Mouse (Mus musculus) heart, postnatal 14 days (tissue): ENCODE data around the gene Orc5. TPM values are rescaled to one million over a fixed set of nuclear protein-coding genes. Genes with fewer than 3 reads are reported as not detected.
A peak's percentile ranks its signal among the peaks of the same experiment; 100 is the strongest.
"Not testable (repeated sequence)": the region's sequence is repeated elsewhere in the genome, so short reads cannot be mapped to it uniquely, and the experiment has no call there.

ENCODE experiments used
- DNase-seq, 2 experiments: peaks; one replicate each; pipeline ENCODE4 v3.0.0; 2021 to 2022
- intact Hi-C: fragments of 180-260 bp; cut with DNase I; formaldehyde crosslinking; loops from one replicate; pipeline ENCODE4 v1.15.1; 2025
- total RNA-seq, 2 experiments: library from RNA; stranded (reverse); gene quantifications; 2 replicates each; pipeline ENCODE4 v1.2.3; 2021

Gene Orc5
- total RNA-seq, 2 experiments from 2014 or later = 7.8 to 8.0 TPM

GRCm38 (mm10) chr5:22538996-22539600 lies 11.1 kb downstream of the Orc5 start:
- intact Hi-C loops = no loop called here

GRCm38 (mm10) chr5:22536695-22537094 lies 13.5 kb downstream of the Orc5 start:
- intact Hi-C loops = no loop called here
- DNase-seq = no peak

More at GRCm38 (mm10) chr5:22538996-22539600, 11.1 kb downstream of the Orc5 start:
- DNase-seq = no peak

- intact Hi-C loops = no loop called here
- no peak for DNase-seq
Observed at GRCm38 (mm10) chr5:22532571-22532970, 17.7 kb downstream of the Orc5 start.

GRCm38 (mm10) chr5:22522612-22523011 lies 27.6 kb downstream of the Orc5 start:
- intact Hi-C loops = no loop called here

GRCm38 (mm10) chr5:22519708-22520107 lies 30.5 kb downstream of the Orc5 start:
- DNase-seq = no peak
- intact Hi-C loops = loop anchor here (5.0 kb wide), 1 partner anchor 587 kb away; no protein-coding TSS in a partner anchor

More at GRCm38 (mm10) chr5:22522612-22523011, 27.6 kb downstream of the Orc5 start:
- no peak for DNase-seq

GRCm38 (mm10) chr5:22515745-22516144 lies 34.5 kb downstream of the Orc5 start:
- not testable (repeated sequence) for DNase-seq
- intact Hi-C loops = loop anchor here (5.0 kb wide), 1 partner anchor 583 kb away; no protein-coding TSS in a partner anchor

- intact Hi-C loops = loop anchor here (5.0 kb wide), 1 partner anchor 527 kb away; no protein-coding TSS in a partner anchor
Observed at GRCm38 (mm10) chr5:22514231-22514630, 36.0 kb downstream of the Orc5 start.

GRCm38 (mm10) chr5:22512579-22512978 lies 37.6 kb downstream of the Orc5 start:
- not testable (repeated sequence) for DNase-seq
- intact Hi-C loops = loop anchor here (5.0 kb wide), 1 partner anchor 525 kb away; no protein-coding TSS in a partner anchor

More at GRCm38 (mm10) chr5:22514231-22514630, 36.0 kb downstream of the Orc5 start:
- DNase-seq = not testable (repeated sequence)

- no peak for DNase-seq
- intact Hi-C loops = loop anchor here (5.0 kb wide), 1 partner anchor 525 kb away; no protein-coding TSS in a partner anchor
Observed at GRCm38 (mm10) chr5:22511824-22512223, 38.4 kb downstream of the Orc5 start.

- intact Hi-C loops = no loop called here
- no peak for DNase-seq
Observed at GRCm38 (mm10) chr5:22508560-22508959, 41.7 kb downstream of the Orc5 start.

GRCm38 (mm10) chr5:22499437-22499836 lies 50.8 kb downstream of the Orc5 start:
- intact Hi-C loops = no loop called here
- DNase-seq = no peak

GRCm38 (mm10) chr5:22491088-22491487 lies 59.1 kb downstream of the Orc5 start:
- intact Hi-C loops = no loop called here
- no peak for DNase-seq

- intact Hi-C loops = no loop called here
- DNase-seq = peak in 1 of 2 experiments; percentile 8
Observed at GRCm38 (mm10) chr5:22489091-22489490, 61.1 kb downstream of the Orc5 start.

GRCm38 (mm10) chr5:22486601-22487206 lies 63.5 kb downstream of the Orc5 start:
- intact Hi-C loops = no loop called here
- DNase-seq = no peak

GRCm38 (mm10) chr5:22485764-22486163 lies 64.5 kb downstream of the Orc5 start:
- no peak for DNase-seq
- intact Hi-C loops = no loop called here

GRCm38 (mm10) chr5:22482567-22482966 lies 67.7 kb downstream of the Orc5 start:
- intact Hi-C loops = no loop called here
- DNase-seq = no peak

- DNase-seq, intact Hi-C loops: not testable (repeated sequence)
Observed at GRCm38 (mm10) chr5:22472445-22472844, 77.8 kb downstream of the Orc5 start.

- intact Hi-C loops = no loop called here
- no peak for DNase-seq
Observed at GRCm38 (mm10) chr5:22471243-22471642, 79.0 kb downstream of the Orc5 start.

- DNase-seq = no peak
- intact Hi-C loops = no loop called here
Observed at GRCm38 (mm10) chr5:22452871-22453661, 97.2 kb downstream of the Orc5 start.

GRCm38 (mm10) chr5:22452452-22452851 lies 97.8 kb downstream of the Orc5 start:
- no peak for DNase-seq
- intact Hi-C loops = no loop called here

- intact Hi-C loops = no loop called here
- DNase-seq = no peak
Observed at GRCm38 (mm10) chr5:22451764-22452163, 98.5 kb downstream of the Orc5 start.
